ENCODE assay signal across 8 mouse cellular contexts in genomic region chr11:74634490-74635275, GRCm38 (mm10). TPM values are rescaled to one million over a fixed set of nuclear protein-coding genes. Genes with fewer than 3 reads are reported as not detected.
DNase-seq lines count a peak whose midpoint lies in the region; ATAC-seq and TF ChIP-seq lines count a peak whose summit lies in the region.

No protein-coding gene starts in this region.

- in situ Hi-C loops in ES-E14 (cut with MboI; ENCODE audit: low sequenced_read_pairs in 2 of 2, unreplicated experiment in 2 of 2): no loop called here

- no peaks in the 10 kb centered on the region for H3K36me3 ChIP-seq in kidney, adult 2 months (ENCODE audit: control insufficient read depth, insufficient read depth, low read length)
- no peaks in the 10 kb centered on the region for H3K36me3 ChIP-seq in kidney, embryonic 14.5 days (ENCODE audit: control insufficient read depth, insufficient read depth, low read length)
- 0 out of 2 replicates have a peak, but pooled peaks cover 3% of the 10 kb centered on the region for H3K36me3 ChIP-seq in ES-E14 (ENCODE audit: control insufficient read depth, insufficient read depth, low read length, poor library complexity, severe bottlenecking)

- no peak for TF ChIP-seq POLR2A in kidney, adult 2 months (IDR thresholded peaks at IDR 0.05; ENCODE audit: low read depth, low read length)

- ATAC-seq in kidney, embryonic 14.5 days (ENCODE audit: low FRiP score, low TSS enrichment): no peak
- ATAC-seq in monocyte, adult 5-6 weeks (replicated peaks; ENCODE audit: insufficient number of reproducible peaks, low FRiP score, low TSS enrichment, poor library complexity, severe bottlenecking): peak; percentile 68; the same call in 1 of the 2 replicates

- H3K9me3 ChIP-seq in kidney, embryonic 14.5 days (ENCODE audit: control insufficient read depth, low read length): no peaks in the 10 kb centered on the region
- no peaks in the 10 kb centered on the region for H3K9me3 ChIP-seq in ES-E14 (ENCODE audit: control insufficient read depth, insufficient read depth, low read depth, low read length)

- no peak overlapping the region for H3K9ac ChIP-seq in kidney, embryonic 14.5 days (ENCODE audit: low read depth, low read length)
- H3K9ac ChIP-seq in ES-E14 (ENCODE audit: insufficient read depth, low read depth, low read length, poor library complexity, severe bottlenecking): no peak overlapping the region

- TF ChIP-seq CTCF in kidney, adult 2 months (conservative IDR thresholded peaks at IDR 0.05; ENCODE audit: insufficient read depth, insufficient read length, low read depth, low read length): peak; percentile 87

- peaks cover 15% of the 10 kb centered on the region for H3K4me1 ChIP-seq in kidney, adult 2 months (ENCODE audit: control insufficient read depth, insufficient read depth, low read length)
- peaks cover 15% of the 10 kb centered on the region for H3K4me1 ChIP-seq in kidney, embryonic 14.5 days (ENCODE audit: control insufficient read depth, insufficient read depth, low read length)
- H3K4me1 ChIP-seq in ES-E14 (ENCODE audit: control insufficient read depth in 2 of 2, insufficient read depth in 2 of 2, low read length in 2 of 2, poor library complexity in 1 of 2): peaks cover 0 to 5% of the 10 kb centered on the region in 2 experiments; a peak in 1 of 4 replicates

- WGBS in kidney, adult 2 months: 68% methylated on average over 5 of the region's 5 CpGs
- WGBS in kidney, embryonic 14.5 days: 65% methylated on average over 5 of the region's 5 CpGs

- no peak overlapping the region for H3K27ac ChIP-seq in kidney, adult 2 months (ENCODE audit: insufficient read depth, low read depth, low read length)
- no peak overlapping the region for H3K27ac ChIP-seq in kidney, embryonic 14.5 days (ENCODE audit: low read depth, low read length)
- H3K27ac ChIP-seq in ES-E14 (ENCODE audit: insufficient read depth, low read depth, low read length, poor library complexity, severe bottlenecking): no peak overlapping the region

- H3K27me3 ChIP-seq in kidney, adult 2 months (replicated peaks; ENCODE audit: control insufficient read depth, insufficient read depth, low read length): no peaks in the 10 kb centered on the region
- no peaks in the 10 kb centered on the region for H3K27me3 ChIP-seq in kidney, embryonic 14.5 days (ENCODE audit: control insufficient read depth, insufficient read depth, low read length)

- H3K4me2 ChIP-seq in kidney, embryonic 14.5 days (replicated peaks; ENCODE audit: low read depth, low read length): no peak overlapping the region

- peak; percentile 74 for DNase-seq in kidney, adult 2 months
- peak; percentile 86 for DNase-seq in ES-E14 (ENCODE audit: low read depth, low spot score)
- DNase-seq in c-Kit-positive CD71-positive TER-119-positive erythroid progenitor cells, embryonic 14.5 days (ENCODE audit: low spot score): peak; percentile 67
- DNase-seq in gastrocnemius, postnatal 10 days: peak; percentile 54
- peak; percentile 50 to 76 for DNase-seq in layer of hippocampus, postnatal 14 days (ENCODE audit: low spot score in 2 of 2)
- DNase-seq in thymus, postnatal 10 days (ENCODE audit: low spot score in 2 of 2): peak; percentile 43 to 77

- H3K4me3 ChIP-seq in kidney, adult 2 months (ENCODE audit: insufficient read depth, low read depth, low read length): no peak overlapping the region
- H3K4me3 ChIP-seq in kidney, embryonic 14.5 days (ENCODE audit: low read length): no peak overlapping the region
- H3K4me3 ChIP-seq in ES-E14 (ENCODE audit: insufficient read depth in 1 of 2, low read depth in 1 of 2, low read length in 2 of 2, poor library complexity in 1 of 2, severe bottlenecking in 1 of 2): no peak overlapping the region

TF ChIP-seq in ES-E14, 5 proteins besides CTCF, POLR2A, EP300 and RAD21:
- TF ChIP-seq ZC3H11A (IDR thresholded peaks at IDR 0.05; ENCODE audit: borderline replicate concordance, low read depth, low read length) (no peak; the same call in 1 of the 2 replicates), ZNF384 (IDR thresholded peaks at IDR 0.05; ENCODE audit: low read depth, low read length) (0 out of 2 replicates have a peak, but pooled peaks have one; percentile 33)

RNA-seq across cellular contexts. Expression of gene Cluh, which starts 14.6 kb away (rescaled TPM):
- 115 and 119 TPM in 2 replicates for polyA plus RNA-seq in kidney, adult 2 months (2012; rRNA removed)
- 15.2 and 28.2 TPM in 2 replicates for polyA plus RNA-seq in kidney, embryonic 14.5 days (2014; fragmentation: Nextera tagmentation; extraction: Ambion mirVana)
- 73.5 and 92.9 TPM in 2 replicates for total RNA-seq in ES-E14 (2012; rRNA removed)
- total RNA-seq in gastrocnemius, postnatal 10 days (2021): 10 to 100 TPM; 83.7 to 90.5 TPM
- 10 to 100 TPM; 68.8 to 72.7 TPM for total RNA-seq in layer of hippocampus, postnatal 14 days (2021)
- 13.9 to 24.2 TPM (median 16.7 TPM) in 3 replicates for total RNA-seq in monocyte, adult 5-6 weeks (2017)

RNA-seq across cellular contexts. Expression of gene Ccdc92b, which starts 15.3 kb away (rescaled TPM):
- polyA plus RNA-seq in kidney, adult 2 months (2012; rRNA removed): 0.13 and 0.18 TPM in 2 replicates
- polyA plus RNA-seq in kidney, embryonic 14.5 days (2014; fragmentation: Nextera tagmentation; extraction: Ambion mirVana): 0.12 and 0.19 TPM in 2 replicates
- total RNA-seq in ES-E14 (2012; rRNA removed): 1.8 and 3.3 TPM in 2 replicates
- under 1 TPM; 0.12 to 0.32 TPM for total RNA-seq in gastrocnemius, postnatal 10 days (2021)
- total RNA-seq in layer of hippocampus, postnatal 14 days (2021): 10 to 100 TPM; 19.1 to 20.2 TPM
- not detected in 3 replicates for total RNA-seq in monocyte, adult 5-6 weeks (2017)

RNA-seq across cellular contexts. Expression of gene Rap1gap2, which starts 24.0 kb away (rescaled TPM):
- polyA plus RNA-seq in kidney, adult 2 months (2012; rRNA removed): 24.9 and 29.4 TPM in 2 replicates
- 4.1 and 5.0 TPM in 2 replicates for polyA plus RNA-seq in kidney, embryonic 14.5 days (2014; fragmentation: Nextera tagmentation; extraction: Ambion mirVana)
- 2.0 and 2.7 TPM in 2 replicates for total RNA-seq in ES-E14 (2012; rRNA removed)
- 10 to 100 TPM; 15.0 to 16.1 TPM for total RNA-seq in gastrocnemius, postnatal 10 days (2021)
- 100 to 1,000 TPM; 122 TPM for total RNA-seq in layer of hippocampus, postnatal 14 days (2021)
- total RNA-seq in monocyte, adult 5-6 weeks (2017): 186 to 201 TPM (median 194 TPM) in 3 replicates

Comparison
In these comparisons a context has a peak if more than half of its experiments do, and no peak if none do; other contexts are left out.
1. RNA of gene Rap1gap2, which starts 24.0 kb away (total RNA-seq): 186 to 201 TPM in monocyte, adult 5-6 weeks and 122 TPM in layer of hippocampus, postnatal 14 days; 15.0 to 16.1 TPM in gastrocnemius, postnatal 10 days and 2.0 to 2.7 TPM in ES-E14; every median in the first group is over 4 times any median in the second.
2. Peak in every context shown above with its lines, with median percentiles within 50 percentile points of each other: DNase-seq.